Mouse (Mus musculus) spleen, postnatal 36 days (tissue): ENCODE measurements around the gene Mfap1a.
A peak's percentile ranks its signal among the peaks of the same experiment; 100 is the strongest.
"Not testable (repeated sequence)": the region's sequence is repeated elsewhere in the genome, so short reads cannot be mapped to it uniquely, and the experiment has no call there.

Experiments used
- DNase-seq, 2 experiments: peaks; one replicate each; pipeline ENCODE4 v3.0.0; 2022; ENCODE audit warnings: low spot score in 2 of 2, mixed read lengths in 1 of 2

The Mfap1a gene

GRCm38 (mm10) chr2:121505942-121506882 lies at the start of gene Mfap1a, which contains the start of gene Wdr76:
Gene Mfap1a (minus strand): TSS chr2:121506665.
Gene Wdr76 (plus strand): TSS chr2:121506723.
- peak; percentile 84 to 89 for DNase-seq

GRCm38 (mm10) chr2:121551271-121551670 lies 44.8 kb upstream of the Mfap1a start:
- DNase-seq = no peak

GRCm38 (mm10) chr2:121549630-121550029 lies 43.2 kb upstream of the Mfap1a start:
- DNase-seq = no peak

DNA sequence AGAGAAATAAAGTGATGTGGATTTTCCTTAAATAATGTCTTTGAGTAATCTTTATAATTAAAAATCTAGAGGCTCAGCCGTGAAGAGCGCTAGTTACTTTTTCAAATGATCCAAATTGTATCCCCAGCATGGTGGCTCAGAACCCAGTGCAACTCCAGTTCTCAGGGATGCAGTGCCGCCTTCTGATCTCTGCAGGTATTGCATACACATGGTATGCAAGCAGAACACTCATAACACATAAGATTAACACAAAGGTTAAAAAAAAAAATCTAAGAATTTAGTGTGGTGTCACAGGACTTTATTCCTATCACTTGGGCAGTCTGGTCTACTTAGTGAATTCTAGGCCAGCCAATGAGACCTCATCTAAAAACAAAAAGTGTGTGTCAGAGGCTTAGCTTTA lies 38.4 kb upstream of the Mfap1a start:
- no peak for DNase-seq

GRCm38 (mm10) chr2:121525056-121525455 lies 18.6 kb upstream of the Mfap1a start:
- no peak for DNase-seq

DNA sequence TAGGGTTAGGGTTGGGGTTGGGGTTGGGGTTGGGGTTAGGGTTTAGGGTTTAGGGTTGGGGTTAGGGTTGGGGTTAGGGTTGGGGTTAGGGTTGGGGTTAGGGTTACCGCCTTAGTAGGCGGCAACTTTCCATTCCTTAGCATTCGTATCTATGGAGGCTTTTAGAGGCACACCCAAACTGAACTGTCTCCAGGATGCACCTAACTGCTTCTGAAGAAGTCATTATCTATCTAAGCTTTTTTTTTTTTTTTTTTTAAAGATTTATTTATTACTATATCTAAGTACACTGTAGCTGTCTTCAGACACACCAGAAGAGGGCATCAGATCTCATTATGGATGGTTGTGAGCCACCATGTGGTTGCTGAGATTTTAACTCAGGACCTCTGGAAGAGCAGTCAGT lies 16.4 kb upstream of the Mfap1a start:
- not testable (repeated sequence) for DNase-seq

DNA sequence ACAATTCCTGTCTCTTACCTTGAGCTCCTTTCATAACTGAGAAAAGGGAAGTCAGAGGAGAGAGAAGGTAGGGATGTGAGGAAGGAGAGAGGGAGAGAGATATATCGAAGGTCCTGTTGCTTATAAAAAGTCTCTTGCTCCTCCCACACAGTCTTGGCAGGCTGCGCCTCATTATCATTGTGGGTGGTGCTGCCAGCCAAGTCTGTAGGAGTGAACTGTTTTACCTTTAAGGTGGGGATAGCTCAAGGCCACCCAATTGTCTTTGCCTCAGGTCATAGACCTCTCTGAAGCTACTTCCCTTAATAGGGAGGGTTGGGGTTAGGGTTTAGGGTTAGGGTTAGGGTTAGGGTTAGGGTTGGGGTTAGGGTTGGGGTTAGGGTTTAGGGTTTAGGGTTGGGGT lies 15.5 kb upstream of the Mfap1a start:
- no peak for DNase-seq

DNA sequence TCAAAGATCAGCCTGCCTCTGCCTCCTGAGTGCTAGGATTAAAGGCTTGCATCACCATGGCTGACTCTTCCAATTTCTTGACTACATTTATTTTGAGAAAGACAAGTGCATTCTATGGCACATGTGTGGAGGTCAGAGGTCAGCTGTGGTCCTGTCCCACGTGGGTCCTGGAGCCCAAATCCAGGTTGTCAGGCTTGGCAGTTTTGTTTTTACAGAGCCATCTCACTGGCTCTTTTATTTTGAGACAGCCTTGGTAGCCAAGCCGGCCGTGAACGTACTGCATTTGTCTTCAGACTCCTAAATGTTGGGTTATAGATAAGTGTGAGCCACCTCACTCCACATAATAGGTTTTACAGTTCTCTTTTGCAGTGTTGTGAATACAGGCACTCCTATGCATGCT lies 12.2 kb upstream of the Mfap1a start:
- not testable (repeated sequence) for DNase-seq

DNA sequence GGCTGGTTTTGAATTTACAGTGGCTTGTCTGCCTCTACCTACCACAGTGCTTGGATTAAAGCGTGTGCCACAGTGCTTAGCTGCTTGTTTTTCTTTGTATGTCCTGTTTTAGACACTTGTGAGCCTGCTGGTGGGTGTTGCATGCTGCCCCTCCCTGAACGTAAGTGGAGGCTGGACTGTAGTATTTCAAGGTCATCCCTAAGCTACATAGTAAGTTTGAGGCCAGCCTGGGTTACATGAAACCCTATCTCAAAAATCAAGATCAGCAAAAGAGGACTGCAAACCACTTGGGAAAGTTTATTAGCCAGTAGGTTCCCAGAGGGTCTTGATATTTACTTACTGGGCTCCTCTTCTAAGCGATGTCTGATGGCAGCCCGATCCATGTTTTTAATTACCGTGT lies 11.6 kb upstream of the Mfap1a start:
- DNase-seq = no peak

GRCm38 (mm10) chr2:121514211-121514610 lies 7.7 kb upstream of the Mfap1a start:
- no peak for DNase-seq

- not testable (repeated sequence) for DNase-seq
Measured at GRCm38 (mm10) chr2:121512991-121513765, 6.7 kb upstream of the Mfap1a start.

DNA sequence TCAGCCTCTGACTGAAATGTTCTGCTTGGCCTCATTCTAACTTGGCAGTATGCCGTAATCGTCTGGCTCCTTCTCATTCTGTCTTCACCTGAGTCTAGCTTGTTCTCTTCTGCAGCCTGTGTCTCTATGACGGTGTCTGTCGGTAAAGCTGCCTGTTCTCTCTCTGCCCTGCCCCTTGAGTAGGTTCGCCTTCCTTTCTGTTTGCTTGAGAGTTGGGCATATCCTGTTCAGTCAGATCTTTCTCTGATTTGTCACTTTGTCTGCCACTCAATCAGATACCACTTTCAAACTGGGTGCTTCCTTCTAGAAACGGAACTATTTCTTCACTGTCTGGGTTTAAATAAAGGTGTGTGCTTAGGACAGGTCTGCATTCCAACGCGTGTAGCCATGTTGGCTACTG lies 4.9 kb upstream of the Mfap1a start:
- no peak for DNase-seq

DNA sequence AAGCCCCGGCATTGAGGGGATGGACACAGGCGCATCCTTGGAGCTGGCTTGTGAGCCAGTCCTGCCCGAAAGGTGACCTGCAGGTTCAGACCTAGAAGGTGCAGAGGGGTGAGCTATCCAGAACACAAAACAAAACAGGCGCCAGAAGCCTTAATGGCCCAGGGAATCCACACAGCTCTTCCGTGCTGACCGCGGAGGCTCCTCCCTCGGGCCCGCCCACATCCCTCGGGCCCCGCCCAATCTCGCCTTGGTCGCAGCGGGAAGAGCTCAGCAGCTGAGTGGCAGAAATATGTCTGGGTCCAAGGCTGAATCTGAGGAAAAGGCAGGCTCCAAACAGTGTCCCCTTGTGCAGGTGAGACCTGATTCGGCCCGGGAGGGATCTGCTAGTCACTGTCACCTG lies 3.1 kb upstream of the Mfap1a start:
- DNase-seq = peak; percentile 50 to 52

- no peak for DNase-seq
Measured at GRCm38 (mm10) chr2:121507951-121508330, 1.5 kb upstream of the Mfap1a start.

DNA sequence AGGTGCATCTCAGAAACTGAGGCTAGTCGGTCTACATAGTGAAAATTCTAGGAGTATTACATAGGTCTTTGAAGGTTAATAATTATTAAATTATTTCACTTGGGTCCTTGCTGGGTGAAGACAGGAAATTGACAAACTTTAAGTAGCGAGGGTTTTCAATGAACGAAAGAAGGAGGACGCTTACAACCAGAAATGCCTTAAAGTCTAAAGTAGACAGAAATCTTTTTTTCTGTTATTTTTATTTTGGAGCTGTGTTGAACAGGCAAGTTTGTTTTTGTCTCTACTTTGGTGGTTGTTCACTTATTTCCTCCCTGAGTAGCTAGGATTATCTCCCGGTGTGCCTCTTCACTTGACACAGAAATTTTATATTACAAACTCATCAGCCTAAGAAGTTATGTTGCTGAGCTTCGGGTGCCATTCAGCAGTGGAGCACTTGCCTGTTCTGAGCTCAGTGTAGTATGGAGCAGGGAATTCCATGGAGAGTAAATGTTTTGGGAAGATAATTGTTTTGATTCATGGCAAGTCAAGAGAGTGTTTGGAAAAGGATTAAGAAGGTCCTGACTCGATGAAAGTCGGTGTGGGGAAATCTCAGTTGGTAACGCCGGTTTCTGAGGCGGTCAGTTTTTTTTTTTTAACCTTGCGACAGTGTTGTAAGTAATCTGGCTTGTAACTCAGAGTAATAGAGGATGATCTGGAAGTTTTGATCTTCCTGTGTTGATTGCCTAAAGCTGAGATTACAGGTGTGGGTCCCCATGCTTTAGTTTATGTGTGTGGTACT lies 897 bp upstream of the Mfap1a start:
- DNase-seq = no peak

DNA sequence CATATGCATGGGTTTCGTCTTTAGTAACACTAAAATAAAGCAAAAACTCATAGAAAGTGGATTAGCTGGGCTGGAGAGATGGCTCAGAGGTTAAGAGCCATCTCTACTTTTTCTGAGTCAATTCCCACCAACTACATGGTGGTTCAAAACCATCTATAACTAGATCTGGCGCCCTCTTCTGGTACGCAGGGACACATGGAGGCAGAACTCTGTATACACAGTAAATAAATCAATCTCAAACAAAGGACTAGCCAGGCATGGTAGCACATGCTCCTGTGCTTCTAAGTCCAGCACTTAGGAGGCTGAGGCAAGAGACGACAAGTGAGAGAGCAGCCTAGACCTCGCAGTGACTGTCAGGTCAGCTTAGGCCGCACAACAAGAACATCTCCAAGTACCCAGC lies 4.9 kb downstream of the Mfap1a start:
- DNase-seq = not testable (repeated sequence)

DNA sequence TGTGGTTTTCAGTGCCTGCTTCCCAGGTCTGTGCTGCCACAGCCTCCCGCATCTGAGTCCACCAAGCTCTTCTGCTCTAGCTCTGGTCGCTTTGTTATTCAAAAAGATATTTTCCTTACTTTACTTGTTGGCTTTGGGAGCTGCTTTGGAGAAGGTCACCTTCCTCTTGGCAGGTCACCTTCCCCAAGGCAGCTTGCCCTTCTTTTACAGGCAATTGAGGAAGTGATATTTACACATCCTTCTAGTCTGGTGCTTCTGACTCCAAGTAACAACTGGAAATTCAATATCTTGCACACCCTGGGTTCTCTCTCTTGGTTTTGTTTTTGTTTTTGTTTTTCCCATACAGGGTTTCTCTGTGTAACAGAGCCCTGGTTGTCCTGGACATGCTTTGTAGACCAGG lies 22.1 kb downstream of the Mfap1a start:
- DNase-seq = not testable (repeated sequence)

DNA sequence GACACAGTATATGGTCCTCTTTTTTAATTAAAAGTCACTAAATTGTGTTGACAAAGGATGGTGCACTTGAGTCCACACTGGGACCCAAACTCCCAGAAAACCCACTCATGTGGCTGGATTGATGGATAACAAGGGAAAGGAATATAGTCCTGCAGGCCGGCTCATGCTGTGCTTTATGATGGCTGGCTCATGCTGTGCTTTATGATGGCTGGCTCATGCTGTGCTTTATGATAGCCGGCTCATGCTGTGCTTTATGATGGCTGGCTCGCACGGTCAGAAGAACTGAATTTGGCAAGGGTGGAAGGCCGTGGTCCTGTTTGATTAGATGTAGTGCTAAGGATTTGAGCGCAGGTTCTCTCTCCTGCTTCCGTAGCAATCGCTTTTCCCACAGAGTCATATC lies 22.9 kb downstream of the Mfap1a start:
- no peak for DNase-seq

DNA sequence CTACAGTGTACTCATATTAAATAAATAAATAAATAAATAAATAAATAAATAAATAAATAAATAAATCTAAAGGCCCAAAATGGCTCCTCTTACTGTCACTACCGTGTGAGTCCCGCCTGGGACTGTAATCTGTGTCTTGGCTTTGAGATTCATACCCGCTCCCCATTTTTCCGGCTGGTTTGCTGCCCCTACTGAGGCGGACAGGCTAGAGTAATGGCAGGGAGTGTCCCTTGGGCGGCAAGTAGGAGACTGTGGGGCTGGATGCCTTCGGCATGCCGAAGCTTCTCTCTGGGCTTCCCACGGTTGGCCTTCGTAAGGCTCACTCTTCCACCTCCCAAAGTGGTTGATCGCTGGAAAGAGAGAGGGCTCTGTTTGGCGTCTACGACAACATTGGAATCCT lies 25.5 kb downstream of the Mfap1a start:
- not testable (repeated sequence) for DNase-seq

- DNase-seq = peak; percentile 8 to 39
Measured at GRCm38 (mm10) chr2:121480498-121480897, 26.0 kb downstream of the Mfap1a start.

GRCm38 (mm10) chr2:121477491-121478266 lies 28.8 kb downstream of the Mfap1a start:
- no peak for DNase-seq
